Mouse (Mus musculus) heart, postnatal 36 days (tissue): ENCODE data around the gene Lgr4. TPM values are rescaled to one million over a fixed set of nuclear protein-coding genes. Genes with fewer than 3 reads are reported as not detected.
"Not testable (repeated sequence)": the region's sequence is repeated elsewhere in the genome, so short reads cannot be mapped to it uniquely, and the experiment has no call there.

Experiments used
- DNase-seq, 2 experiments: peaks; one replicate each; pipeline ENCODE4 v3.0.0; 2021 to 2022
- intact Hi-C: fragments of 180-260 bp; cut with DNase I; formaldehyde crosslinking; loops from one replicate; pipeline ENCODE4 v1.15.1; 2025
- total RNA-seq, 2 experiments: library from RNA; stranded (reverse); gene quantifications; 2 replicates each; pipeline ENCODE4 v1.2.3; 2021

The Lgr4 gene
- 10 to 100 TPM; 26.3 TPM for total RNA-seq

DNA sequence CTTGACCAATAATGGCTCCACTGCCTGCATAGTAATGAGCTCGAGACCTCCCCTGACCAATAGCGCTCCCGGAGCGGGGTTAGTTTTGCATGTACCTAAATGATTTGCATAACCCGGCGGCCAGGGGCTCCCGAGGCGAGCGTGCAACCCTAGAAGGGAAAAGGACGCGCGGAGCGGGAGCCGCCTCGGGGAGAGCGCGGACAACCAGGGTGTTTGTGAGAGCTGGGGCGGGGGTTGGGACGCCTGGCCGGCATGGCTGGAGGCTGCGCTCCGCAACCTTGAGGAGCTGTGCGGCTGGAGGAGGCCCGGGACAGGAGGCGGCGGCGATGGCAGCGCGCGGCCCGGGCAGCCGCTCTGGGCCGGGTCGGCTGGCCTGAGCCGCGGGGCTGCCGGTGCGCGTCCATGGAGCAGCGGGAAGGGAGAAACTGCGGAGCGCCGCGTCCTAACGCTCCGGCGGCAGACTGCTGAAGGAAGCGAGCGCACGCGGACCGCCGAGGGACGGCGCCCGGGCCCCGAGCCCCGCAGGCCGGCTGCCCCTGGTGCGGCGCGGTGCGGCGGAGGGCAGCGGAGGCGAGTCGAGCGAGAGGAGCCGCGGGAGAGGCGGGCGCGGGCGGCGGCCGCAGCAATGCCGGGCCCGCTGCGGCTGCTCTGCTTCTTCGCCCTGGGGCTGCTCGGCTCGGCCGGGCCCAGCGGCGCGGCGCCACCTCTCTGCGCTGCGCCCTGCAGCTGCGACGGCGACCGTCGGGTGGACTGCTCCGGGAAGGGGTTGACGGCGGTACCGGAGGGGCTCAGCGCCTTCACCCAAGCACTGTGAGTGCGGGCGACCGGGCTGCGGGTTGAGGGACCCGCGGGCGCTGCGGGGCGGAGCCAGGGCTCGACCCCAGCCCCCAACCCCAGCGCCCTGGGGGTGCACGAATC is at the start of gene Lgr4:
Gene Lgr4, plus strand, starts transcription at position 152 of the 918 bp plus-strand sequence.
- DNase-seq = peak; percentile 95 to 97
- intact Hi-C loops = loop anchor here (2.0 to 5.0 kb wide), 5 partner anchors 27 to 145 kb away; partner anchors contain the start of genes Ccdc34 and Lin7c

DNA sequence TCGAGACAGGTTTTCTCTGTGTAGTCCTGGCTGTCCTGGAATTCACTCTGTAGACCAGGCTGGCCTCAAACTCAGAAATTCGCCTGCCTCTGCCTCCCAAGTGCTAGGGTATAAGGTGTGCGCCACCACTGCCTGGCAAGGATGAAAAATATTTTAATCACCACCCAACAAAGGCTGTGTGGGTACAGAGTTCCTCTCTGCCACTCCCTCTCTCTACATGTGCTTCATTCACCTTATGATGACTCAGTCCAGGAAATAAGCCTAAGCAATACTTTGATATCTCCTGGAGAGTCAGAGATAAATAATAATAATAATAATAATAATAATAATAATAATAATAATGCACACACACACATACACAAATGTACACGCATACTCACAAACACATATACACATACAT is 38.0 kb upstream of the Lgr4 start:
- intact Hi-C loops = not testable (repeated sequence)

DNA sequence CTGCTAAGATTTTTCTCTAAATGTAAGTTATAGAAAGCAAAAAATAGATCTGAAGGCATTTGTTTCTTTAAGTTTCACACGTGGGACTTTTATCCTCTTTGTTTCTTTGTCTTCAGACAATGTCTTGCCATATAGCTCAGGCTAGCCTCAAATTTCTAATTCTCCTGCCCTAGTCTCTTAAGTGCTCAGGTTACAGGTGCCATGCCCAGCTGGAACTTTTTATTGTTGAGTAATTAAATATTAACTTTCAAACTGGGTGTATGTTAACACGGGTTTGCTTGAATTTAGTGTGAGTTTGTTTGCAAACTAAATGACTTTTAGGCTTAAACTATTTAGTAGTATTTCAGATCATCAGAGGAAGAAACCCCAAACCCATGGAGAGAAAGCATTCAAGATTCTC is 36.3 kb upstream of the Lgr4 start:
- intact Hi-C loops = loop anchor here (10.0 kb wide), 2 partner anchors 146 to 186 kb away; no protein-coding TSS in a partner anchor
- no peak for DNase-seq

More for the DNA sequence above, 38.0 kb upstream of the Lgr4 start:
- DNase-seq = not testable (repeated sequence)

DNA sequence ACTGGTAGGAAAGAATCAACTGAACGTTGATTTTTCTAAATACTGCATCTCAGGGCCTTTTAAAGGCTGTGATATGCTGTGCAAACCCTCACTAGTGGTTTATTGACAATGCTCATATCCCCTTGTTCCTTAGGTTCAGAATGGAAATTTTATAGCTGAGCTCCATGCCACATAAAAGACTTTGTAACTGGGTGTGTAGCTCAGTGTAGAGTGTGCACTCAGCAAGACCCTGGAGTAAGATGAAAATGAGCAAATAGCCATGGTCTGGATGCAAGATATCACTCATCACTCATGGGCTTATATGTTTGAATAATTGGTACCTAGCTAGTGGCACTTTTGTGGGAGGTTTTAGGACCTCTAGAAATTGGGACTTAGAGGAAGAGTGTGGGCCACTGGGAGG is 35.8 kb upstream of the Lgr4 start:
- DNase-seq = no peak
- intact Hi-C loops = loop anchor here (10.0 kb wide), 2 partner anchors 147 to 187 kb away; no protein-coding TSS in a partner anchor

DNA sequence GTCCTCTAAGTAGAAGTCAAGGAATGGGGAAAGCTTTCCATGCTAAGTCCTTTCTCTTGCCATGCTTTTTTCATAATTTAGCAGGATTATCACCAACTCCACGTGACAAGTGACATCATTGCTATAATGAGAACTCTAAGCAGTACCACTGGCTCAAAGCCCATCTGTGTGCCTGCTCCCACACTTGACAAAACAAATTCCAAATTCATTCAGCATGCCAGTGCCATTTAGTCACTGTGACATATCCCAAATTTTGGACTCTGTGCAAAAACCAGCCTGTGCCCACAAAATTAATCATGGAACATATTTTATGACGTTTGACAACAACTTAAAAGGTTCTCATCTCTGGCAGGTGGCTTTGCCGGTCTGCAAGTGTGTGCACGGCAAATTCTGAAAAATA is 33.3 kb upstream of the Lgr4 start:
- peak in 1 of 2 experiments; percentile 38 for DNase-seq
- intact Hi-C loops = loop anchor here (10.0 kb wide), 2 partner anchors 149 to 189 kb away; no protein-coding TSS in a partner anchor

DNA sequence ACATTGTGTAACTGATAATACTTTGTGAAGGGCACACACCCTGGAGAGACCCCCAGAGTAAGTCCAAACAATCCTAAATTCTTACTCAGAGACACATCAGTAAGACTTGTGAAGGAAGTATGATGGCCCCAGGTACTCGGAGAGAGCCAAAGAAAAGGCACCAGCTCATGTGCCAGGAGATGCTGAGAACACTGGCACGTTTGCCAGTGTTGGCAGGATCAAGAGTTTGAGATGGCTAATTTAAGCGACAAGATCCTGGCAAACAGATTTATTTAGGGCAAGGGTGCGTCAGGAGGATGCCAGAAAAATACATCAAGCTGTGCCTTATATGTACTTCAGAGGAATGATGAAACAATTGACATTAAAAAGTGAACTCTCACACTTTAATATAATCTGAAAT is 32.9 kb upstream of the Lgr4 start:
- DNase-seq = peak in 1 of 2 experiments; percentile 21
- intact Hi-C loops = loop anchor here (10.0 kb wide), 2 partner anchors 150 to 190 kb away; no protein-coding TSS in a partner anchor

DNA sequence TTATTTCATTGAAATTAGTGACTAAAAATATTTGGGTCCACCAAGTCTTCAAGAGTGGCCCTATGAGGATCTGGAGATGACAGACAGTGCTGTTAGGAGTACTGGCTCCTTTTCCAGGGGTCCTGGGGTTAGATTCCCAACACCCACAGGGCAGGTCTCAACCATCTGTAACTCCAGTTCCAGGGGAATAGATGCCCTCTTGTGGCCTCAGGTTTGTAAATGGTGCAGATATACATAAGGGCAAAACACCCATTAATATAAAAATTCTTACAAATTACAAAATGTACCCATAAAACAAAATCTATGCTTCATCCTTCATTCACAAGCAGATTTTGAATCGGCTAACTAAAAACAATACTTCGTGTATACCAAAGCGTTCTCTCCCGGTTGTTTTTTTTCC is 27.4 kb upstream of the Lgr4 start:
- intact Hi-C loops = loop anchor here (2.0 to 5.0 kb wide), 2 partner anchors 27 to 608 kb away; partner anchors contain the start of genes Kif18a, Lgr4 and Mettl15
- DNase-seq = no peak

DNA sequence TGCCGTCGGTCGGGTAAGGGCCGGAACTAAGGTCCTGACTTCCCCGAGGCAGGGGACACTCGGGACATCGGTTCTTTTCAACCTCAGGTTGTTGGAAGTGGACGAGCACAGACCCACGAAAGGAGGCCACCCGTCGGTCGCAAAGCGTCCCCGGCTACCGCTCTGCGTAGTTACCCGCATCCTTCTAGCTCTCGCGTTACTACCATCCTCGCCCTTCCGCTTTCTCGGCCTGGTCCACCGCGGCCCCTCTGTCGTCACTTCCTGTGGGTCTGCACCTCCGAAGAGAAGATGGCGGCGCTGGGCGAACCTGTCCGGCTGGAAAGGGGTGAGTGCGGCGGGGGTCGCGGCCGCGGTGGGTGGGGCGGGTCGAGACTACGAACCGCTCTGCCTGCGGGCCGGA is 26.9 kb upstream of the Lgr4 start, which contains the start of gene Lin7c:
Gene Lin7c, plus strand, starts transcription at position 257 of the 400 bp plus-strand sequence.
- intact Hi-C loops = loop anchor here (2.0 to 5.0 kb wide), 2 partner anchors 26 to 608 kb away; partner anchors contain the start of genes Kif18a, Lgr4 and Mettl15
- peak; percentile 90 to 93 for DNase-seq

DNA sequence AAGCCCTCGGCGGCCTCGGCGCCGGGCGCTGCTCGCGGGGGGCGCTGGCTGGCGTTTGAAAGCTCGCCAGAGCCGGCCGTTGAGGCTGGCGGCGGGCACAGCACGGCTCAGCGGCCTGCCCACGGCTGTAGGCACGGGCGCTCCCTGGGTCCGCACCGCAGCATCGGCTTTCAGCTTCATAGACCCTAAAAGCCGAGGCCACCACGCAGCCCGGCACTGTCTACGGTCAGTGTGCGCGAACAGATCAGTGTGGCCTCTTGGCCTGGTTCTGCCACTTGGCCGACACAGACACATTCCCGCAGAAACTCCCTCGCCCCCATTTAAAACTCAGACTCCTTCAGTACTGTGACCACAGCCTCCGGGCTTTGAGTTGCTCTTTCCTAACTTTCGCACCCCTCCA is 26.4 kb upstream of the Lgr4 start:
- no peak for DNase-seq
- intact Hi-C loops = loop anchor here (2.0 to 5.0 kb wide), 2 partner anchors 26 to 609 kb away; partner anchors contain the start of genes Kif18a, Lgr4 and Mettl15

DNA sequence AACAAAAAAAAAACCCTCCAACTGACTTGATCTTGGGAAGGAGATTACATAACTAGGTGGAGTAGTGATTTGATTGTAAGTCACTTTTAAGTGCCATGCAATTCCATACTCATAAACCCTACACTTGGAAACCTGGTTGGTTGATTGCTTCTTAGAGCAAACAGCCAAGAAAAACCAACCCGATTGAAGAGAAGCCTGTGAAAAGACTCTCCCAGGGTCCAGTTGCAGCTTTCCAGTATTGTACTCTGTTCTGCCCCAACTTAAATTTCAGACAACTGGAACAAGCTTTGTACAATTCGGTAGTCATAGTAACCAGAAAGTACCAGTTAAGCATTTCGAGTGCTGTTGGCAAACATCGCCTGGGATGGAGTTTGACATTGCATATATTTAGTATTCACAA is 26.0 kb upstream of the Lgr4 start:
- intact Hi-C loops = loop anchor here (2.0 to 5.0 kb wide), 2 partner anchors 25 to 609 kb away; partner anchors contain the start of genes Kif18a, Lgr4 and Mettl15
- no peak for DNase-seq

DNA sequence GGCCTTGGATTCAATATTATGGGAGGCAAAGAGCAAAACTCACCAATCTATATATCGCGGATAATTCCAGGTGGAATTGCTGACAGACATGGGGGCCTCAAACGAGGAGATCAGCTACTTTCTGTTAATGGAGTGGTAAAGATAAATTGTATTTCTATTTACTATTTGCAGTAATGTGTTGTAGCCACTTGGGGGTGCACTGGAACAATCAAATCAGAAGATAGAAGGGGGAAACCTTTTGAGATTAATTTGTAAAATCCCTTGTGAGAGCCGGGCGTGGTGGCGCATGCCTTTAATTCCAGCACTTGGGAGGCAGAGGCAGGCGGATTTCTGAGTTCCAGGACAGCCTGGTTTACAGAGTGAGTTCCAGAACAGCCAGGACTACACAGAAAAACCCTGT is 21.1 kb upstream of the Lgr4 start:
- DNase-seq = no peak
- intact Hi-C loops = no loop called here

DNA sequence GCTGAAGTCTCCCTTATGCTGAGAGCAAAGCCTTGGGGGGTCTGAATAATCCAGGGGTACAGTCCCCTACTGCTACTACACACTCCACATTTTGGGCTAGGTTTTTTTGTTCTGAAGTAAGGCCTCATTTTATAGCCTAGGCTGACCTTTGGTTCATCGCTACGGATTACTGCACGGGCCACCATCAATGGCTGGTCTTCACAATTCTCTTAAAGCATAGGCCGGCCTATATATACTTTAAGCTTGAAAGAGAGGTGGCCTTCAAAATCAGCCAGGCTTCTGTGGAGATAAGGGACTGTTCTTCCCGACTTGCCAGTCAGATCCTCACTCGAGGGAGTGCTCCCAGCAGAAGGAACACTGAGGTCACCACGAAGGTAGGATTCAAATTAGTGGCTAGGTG is 14.6 kb upstream of the Lgr4 start:
- no peak for DNase-seq

DNA sequence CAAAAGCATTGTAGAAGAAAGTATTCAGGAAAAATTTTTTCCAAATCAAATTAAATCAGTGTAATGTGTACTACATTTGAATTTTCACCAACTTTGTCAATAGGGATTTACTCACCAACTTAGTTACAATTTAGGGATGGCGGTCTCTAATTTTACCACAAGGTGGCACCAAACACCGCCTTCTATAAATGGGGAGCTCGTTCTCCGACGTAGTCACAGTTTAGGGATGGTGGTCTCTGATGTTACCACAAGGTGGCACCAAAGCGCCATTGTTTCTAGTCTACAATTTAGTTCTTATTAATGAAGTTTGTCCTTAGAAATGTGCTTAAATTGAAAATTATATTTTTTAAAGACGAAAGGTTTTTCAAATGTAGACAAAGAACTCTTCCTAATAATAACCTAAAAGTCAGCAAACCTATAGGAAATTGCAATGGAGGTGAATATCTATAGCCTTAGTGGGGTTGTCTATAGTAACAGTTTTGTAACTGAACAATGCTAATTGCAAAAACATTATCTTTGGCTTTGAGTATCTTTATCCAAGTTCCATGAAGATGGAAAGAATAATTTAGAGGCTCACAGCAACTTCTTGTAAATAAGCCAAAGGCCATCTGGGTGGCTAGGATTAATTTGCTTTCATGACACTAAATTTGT is 13.2 kb upstream of the Lgr4 start:
- peak; percentile 84 to 87 for DNase-seq
- intact Hi-C loops = loop anchor here (1.0 to 10.0 kb wide), 4 partner anchors 113 to 661 kb away; partner anchors contain the start of genes Ccdc34 and Fibin

More for the DNA sequence above, 14.6 kb upstream of the Lgr4 start:
- intact Hi-C loops = loop anchor here (5.0 to 10.0 kb wide), 2 partner anchors 114 to 462 kb away; partner anchors contain the start of genes Ccdc34 and Fibin

DNA sequence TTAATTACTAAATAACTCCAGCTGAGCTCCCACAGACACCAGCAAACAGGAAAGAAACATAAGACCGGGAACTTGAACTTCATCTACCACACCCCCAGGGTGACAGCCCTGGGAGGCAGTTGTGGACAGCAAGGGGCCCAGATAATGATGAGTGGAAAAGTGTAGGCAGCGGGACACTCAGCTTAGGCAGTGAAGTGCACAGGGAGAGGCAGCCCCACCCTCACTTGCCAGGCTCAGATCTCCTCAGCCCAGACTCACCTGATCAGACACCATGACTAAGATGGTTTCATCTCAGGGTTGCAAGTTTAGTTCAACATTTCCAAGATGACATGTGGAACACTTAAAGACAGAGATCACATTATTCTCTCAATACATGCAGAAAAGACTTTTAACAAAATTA is 8.3 kb upstream of the Lgr4 start:
- intact Hi-C loops = loop anchor here (10.0 kb wide), 1 partner anchor 456 kb away; the partner anchor contains the start of gene Fibin
- DNase-seq = no peak

DNA sequence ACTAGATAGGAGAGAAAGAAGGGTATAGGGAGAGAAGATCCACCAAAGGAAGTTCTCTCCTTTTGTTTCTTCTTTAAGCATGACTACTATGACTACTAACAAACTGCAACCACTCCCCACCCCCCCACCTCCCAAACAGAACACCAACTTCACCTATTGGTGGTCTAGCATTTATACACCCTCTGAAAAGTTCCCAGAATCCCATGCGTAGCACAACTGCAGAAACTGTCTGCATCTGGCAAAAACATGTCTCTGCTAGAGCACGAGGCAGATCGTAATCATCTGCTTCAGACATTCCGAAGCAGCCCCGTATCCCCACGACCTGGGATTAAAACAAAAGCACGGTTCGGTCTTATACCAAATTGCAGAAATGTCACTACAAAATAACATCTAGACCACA is 5.2 kb upstream of the Lgr4 start:
- intact Hi-C loops = no loop called here
- no peak for DNase-seq

DNA sequence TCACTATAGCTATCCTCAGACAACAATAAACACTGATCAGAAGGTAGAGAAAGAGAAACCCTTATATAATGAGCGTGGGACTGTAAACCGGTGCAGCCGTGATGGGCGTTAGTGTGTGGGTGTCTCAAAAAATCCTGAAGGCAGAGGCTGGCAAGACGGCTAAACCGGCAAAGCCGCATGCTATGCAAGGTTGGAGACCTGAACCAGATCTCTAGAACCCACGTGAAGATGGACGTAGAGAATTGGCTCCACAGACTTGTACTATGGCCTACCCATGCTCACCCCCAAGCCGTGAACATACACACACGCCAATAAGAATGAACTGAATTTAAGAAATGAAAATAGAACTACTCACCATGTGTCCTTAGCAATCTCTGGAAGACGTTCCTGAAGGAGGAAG is 4.7 kb upstream of the Lgr4 start:
- intact Hi-C loops = no loop called here
- no peak for DNase-seq

DNA sequence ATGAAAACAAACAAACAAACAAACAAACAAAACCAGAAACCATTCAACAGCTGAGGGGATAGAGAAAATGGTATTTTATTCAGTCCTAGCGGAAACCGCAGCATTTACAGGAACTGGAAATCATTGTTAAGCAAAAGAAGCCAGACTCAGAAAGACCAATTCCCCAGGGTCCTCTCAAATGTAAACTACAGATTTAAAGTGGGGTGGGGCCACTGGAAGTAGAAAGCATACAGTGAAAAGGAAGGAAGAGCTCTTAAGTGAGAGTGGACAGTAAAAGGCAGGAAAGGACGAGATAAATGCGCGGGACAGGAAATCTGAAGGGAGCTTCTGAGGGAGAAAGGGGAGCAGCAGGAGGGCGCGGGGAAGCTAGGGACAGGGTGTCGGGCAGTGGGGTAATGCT is 4.2 kb upstream of the Lgr4 start:
- no peak for DNase-seq

DNA sequence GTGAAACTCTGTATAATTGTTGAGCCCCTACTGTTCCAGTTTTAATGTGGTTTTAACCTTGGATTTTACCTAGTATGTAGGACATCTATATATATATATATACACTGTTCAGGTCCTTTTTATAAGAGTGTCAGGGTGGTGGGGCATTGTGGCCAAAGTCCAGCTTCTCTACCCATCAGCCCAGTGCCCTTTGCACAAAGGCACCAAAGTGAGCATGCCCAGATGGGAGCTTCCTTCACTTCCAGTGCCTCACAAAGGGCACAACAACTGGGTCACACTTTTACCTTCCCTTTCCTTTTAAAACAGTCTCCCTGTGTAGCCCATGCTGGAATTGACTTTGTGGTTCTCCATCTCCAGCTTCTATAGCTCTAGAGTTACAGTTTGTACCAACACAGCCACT is 2.8 kb upstream of the Lgr4 start:
- intact Hi-C loops = no loop called here

More for the DNA sequence above, 4.2 kb upstream of the Lgr4 start:
- intact Hi-C loops = no loop called here

DNA sequence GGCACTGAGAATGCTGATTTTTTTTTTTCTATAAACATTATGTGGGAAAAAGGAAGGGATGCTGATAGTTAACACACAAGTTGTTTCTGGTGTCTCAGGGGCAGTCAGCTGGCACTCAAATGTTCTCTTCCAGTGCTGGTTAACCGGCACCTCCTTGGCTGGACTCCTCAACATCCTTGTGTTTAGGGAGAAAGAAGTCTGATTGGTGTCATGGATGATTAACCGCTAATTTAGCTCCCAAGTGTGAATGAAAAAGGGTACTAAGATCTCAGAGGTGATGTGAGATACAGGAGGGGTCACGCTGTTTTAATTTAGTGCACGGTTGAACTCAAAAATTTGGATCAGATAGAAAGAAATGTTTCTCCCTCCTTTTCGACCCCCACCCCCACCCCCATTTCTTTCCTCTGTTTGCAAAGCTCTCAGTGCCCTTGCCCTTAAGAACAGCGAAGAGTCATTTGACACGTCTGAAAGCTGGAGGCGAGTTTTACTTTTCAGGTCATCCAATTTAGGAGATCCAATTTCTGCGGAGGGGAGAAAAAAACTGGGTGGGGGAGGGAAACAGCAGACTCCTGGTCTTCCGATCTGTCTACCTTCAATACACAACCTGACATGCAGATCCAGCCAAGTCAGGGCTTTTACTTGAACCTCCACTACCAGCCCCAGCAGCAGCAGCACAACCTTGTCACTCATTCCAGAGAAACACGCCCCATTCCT is 508 bp upstream of the Lgr4 start:
- intact Hi-C loops = loop anchor here (2.0 to 5.0 kb wide), 4 partner anchors 26 to 145 kb away; partner anchors contain the start of gene Lin7c
- no peak for DNase-seq

More for the DNA sequence above, 2.8 kb upstream of the Lgr4 start:
- DNase-seq = no peak
